Mouse (Mus musculus) right cerebral cortex, postnatal 25 days (tissue): ENCODE results near the gene Serpina3a.
"Not testable (repeated sequence)": the region's sequence is repeated elsewhere in the genome, so short reads cannot be mapped to it uniquely, and the experiment has no call there.

ENCODE experiments used
- DNase-seq: peaks from one replicate; pipeline ENCODE4 v3.0.0; 2022

Serpina3a gene

DNA sequence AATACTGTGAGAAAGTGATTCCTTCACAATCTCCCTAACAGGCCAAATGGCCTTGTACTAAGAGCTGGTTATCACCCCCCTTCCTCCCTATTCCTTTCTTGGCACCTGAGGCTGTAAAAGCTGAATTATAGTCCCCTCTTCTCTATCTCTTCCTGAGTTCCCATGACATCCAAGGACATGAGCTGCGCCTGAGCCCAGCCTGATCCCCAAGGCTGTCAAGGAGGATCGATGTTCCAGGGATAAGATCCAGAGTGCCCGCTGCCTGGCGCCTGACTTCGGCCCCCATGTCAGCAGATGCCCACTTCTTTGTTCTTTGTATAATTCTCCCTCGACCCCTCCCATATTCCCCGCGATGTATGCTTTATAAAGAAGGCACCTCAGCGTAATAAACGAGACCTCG lies at the start of gene Serpina3a:
Serpina3a (plus strand) TSS at position 392 of the 400 bp plus-strand sequence.
- DNase-seq: not testable (repeated sequence)

DNA sequence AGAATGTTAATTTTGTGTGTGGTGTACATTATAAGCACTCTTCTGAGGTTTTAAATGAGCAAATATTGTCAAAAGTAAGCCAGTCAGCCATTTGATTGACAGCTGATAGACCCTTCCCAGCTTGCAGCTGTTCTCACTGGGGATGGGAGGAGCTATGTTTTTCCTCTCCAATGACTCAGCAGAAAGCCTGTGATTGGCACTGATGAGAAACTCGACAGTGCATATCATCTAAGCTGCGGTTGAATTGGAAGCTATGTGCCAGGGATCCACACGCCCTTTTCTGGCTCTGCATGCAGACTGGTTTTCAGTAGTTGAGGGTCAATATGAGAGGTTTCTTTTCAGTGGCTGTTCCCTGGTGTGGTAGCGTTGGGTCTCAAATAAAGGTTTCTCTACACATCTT lies 48.0 kb upstream of the Serpina3a start:
- no peak for DNase-seq

DNA sequence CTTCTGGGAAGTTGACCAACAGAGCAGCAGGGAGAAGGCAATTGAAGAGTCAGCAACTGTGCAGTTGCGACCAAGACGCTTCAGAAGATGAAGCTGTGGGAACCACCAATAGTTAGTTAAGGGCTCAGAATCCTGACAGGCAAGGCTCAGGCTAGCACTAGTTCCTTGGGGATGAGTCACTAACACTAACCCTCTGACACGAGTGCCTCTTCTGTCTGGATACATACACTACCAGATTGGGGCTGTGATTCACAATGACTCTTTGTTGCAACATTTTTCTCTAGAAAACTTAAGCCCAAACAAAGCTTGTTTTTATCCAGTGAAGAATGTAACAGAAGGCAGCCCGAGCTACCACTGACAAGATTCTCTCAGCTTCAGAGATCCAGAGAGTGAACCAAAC lies 47.5 kb upstream of the Serpina3a start:
- DNase-seq: no peak

DNA sequence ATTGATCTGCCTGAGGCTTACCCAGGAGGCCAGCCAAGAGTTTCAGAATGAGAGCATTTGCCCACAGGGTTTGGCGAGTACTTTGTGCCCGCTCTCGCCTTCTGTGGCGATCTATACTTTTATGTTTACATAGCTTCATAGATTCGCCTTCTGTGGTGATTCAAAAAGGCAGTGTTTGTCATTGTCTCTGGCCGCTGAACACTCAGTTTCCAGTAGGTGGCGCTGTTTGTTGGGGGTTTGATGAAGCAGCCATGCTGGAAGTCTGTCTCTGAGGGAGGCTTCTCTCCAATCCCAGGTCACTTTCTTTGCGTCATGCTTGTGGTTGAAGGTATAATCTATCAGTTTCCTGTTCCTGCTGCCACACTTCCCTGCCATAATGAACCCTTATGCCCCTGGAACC lies 46.3 kb upstream of the Serpina3a start:
- DNase-seq: no peak

DNA sequence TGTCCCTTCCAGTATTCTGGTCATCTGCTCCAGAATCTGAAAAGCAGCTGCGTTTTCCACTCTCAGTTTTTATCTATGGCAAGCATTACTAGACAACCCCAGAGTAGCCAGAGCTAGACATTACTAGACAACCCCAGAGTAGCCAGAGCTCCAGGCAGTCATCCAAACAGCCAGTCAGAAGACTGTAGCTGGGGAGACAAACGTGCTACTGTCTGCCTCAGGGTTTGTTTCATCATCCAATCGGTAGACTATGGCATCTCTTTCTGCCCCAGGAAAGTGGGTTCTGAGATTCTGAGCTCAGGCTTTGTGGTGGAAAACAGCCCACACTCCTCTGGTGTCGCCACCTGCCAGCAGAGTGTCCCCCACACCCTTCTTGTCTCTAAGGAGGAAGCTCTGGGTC lies 45.0 kb upstream of the Serpina3a start:
- DNase-seq: peak; percentile 47

DNA sequence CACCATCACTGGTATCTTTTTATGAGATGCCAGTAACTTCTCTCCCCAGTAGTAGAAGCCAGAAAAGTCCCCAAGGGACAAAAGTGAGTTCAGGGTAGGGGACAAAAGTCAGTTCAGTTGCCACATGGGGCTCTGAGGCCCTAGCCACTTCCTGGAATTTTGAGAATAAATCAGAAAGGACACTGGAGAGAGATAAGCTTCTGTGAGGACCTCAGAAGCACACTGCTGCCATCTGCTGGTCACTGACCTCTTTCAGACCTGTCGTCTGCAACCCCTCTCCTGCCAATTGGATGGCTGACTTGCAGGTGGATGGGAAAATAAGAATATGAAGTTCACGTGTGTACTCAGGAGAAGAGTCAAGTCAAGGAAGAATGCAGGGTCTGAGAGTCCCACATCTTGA lies 42.9 kb upstream of the Serpina3a start:
- peak; percentile 70 for DNase-seq

DNA sequence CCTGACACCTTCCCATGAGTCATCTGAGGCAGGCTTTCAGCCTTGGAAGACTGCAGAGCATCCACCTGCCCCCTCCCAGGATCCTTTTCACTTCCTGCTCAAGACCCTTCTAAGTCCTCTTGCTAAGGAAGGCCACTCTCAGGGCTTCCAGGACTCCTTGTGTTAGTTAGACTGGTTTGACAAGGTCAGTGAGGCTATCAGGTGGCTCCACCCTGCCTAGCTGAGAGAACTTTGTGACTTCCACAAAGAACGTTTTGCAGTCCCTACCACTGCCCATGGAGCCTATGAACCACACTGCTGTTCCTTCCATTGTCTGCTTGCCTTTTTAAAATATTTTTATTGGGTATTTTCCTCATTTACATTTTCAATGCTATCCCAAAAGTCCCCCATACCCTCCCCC lies 40.8 kb upstream of the Serpina3a start:
- DNase-seq: no peak

DNA sequence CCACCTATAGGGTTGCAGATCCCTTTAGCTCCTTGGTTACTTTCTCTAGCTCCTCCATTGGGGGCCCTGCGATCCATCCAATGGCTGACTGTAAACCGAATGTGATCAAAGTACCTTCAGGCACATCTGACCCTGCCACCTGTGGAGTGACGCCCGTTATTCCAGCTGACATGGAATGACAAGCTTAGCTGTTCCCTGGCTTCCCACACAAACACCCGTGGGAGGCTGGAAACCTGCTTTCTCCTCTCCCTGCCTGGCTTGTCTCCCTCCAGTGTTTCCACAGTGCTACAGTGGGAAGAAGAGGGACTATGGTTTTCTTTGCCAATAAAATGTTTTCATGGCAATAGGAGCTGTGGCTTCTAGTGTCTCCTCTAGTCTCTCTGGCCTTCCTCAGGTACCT lies 40.2 kb upstream of the Serpina3a start:
- DNase-seq: no peak

DNA sequence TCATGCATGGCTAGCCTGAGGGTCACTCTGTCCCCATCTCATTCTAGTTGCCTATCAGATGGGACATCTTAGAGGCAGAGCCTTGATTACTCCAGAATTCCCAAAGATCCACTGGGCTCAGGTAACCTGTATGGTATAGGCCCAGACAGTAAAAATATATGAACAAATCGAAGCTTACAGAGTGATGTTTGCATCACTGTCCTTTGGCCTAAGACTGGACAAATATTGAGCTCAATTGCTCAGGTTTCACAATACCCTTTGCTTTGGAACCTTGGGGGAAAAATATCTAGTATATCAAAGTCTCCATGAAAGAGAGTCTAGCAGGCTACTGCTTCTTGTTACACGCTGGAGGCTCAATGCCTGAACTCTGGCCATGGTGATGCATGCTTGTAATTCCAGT lies 22.4 kb upstream of the Serpina3a start:
- DNase-seq: no peak

DNA sequence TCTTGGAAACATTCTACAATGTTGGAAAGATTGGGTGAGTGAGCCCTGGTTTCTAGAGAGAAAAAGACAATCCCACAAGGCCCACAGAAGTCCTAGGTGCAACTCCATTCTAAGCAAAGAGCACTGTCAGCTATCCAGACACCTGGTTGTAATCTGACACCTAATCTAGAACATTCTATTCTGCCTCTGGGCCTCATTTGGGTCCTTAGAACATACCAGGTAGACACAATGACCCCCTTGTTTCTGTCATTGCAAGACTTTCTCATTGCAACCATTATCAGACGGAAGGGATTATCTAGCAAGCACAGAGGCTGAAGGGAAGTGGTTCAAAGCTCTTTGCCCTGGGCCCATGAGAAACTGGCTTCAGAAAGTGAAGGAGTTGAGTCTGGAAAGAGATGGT lies 21.2 kb upstream of the Serpina3a start:
- no peak for DNase-seq

DNA sequence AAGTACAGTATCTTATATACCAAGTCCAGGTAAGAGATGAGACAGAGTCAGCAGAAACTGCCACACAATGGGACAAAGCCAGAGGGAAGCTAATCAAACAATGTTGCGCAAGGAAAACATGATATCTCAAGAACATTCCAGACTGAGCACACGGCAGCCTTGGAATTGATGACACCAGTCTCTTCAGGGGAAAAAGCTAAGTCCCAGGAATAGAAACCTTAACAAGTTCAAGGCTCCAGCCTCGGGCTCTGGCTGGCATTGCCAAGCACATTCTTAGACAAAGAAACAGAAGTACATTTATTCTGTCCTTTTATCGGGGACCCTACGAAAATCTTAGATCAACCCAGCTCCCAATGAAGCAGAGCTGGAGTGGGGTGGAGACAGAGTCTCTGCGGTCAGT lies 11.8 kb upstream of the Serpina3a start, which contains the start of gene Serpina5:
Serpina5 (plus strand) TSS at position 346 of the 400 bp plus-strand sequence.
- no peak for DNase-seq

DNA sequence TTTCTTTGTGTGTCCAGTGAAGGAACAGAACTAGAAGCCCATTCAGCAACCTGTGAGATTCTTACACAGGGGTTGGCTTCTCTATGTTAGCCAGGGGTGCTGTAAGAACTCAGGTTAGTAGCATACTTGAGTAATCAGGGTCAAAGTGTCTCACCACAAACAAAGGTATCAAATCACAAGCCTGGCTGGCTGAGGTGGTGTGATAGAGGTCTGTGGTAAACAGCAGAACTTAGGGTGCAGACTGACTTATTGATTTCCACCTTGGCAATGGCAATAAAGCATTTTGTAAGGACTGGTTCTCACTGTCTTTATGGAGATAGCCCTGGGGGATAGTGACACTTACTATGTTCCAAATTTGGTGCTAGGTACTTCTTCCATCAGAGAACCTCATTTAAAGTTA lies 6.7 kb upstream of the Serpina3a start:
- no peak for DNase-seq

DNA sequence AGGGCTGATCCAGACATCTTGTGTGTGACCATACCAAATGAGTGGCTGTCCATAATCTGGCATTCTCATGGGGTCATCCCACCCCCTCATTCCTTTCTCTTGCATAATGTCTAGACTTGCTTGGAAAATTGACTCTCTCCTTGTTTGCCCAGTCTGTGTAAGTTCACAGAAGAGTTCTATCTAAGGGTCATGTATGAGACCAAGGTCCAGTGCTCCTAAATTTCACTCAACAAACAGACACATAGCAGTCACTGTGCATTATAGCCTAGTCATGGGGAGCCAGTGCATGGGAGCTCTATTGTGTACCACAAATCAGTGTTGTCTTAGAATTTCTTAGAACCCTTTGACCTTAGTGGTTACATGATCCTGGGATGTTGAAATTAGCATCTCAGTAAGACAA lies 5.6 kb upstream of the Serpina3a start:
- no peak for DNase-seq

DNA sequence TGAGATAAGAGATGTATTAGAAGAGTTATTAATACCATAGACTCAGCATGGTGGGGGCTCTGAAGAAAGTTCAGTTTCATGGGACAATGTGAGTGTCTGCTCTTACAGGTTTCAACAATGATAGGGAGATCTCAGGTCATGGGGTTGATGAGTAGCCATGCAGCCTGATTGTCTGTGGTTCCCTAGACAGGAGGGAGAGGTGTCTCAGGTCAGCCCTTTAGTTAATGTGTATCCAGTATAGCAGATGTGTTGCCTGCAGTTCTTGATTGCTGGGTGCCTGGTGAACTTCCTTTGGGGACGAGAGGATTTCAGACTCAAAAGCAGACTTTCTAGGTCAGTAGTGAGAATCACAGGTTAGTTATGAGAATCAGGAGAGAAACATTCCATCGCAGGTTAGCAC lies 4.0 kb upstream of the Serpina3a start:
- no peak for DNase-seq

DNA sequence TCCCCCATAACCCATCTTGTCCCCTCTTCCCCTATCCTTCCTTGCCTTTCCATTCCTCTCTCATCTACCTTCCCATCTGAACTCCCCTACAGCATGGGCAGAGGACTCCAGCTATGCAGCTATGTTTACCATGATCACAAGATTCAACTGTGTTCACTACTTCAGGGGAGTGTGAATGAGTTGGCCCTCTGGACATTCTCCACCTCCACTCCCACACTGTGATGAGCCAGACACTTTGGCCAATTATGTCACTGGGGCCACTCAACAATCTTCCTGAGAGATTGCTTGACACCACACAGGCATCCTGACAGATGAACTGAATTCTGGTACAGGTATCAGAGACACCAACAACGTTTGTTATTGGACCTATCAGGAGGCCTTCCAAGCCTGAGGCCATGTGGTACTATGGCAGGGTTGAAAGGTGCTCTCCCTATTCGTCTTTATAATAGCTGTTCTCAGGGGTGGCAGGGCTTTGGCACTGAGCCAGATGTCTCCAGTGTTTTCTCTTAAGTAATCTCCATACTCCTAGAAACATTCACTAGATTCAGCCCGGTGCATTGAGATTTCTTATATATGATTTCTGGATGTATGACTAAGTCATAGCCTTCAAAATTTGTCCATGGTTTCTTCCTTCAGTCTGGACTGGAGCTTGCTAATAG lies 2.5 kb downstream of the Serpina3a start:
- no peak for DNase-seq

DNA sequence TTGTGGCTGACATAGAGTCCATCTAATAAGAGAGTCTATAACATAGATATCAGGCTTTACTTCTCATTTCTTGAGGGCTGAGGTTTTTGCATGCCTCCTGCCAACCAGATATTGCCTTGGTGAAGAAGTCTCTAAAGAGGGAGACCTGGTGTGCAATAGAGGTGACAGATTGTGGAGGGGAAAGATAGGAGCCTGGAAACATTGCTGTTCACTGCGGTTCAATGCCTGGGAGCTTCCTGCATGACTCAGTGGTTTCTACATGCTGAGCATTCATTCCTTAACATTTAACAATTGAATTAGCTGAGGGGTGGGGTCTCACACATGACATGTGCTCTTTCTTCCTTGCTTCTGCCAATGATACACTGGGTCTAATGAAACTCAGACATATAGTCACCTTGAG lies 10.6 kb downstream of the Serpina3a start:
- DNase-seq: no peak

DNA sequence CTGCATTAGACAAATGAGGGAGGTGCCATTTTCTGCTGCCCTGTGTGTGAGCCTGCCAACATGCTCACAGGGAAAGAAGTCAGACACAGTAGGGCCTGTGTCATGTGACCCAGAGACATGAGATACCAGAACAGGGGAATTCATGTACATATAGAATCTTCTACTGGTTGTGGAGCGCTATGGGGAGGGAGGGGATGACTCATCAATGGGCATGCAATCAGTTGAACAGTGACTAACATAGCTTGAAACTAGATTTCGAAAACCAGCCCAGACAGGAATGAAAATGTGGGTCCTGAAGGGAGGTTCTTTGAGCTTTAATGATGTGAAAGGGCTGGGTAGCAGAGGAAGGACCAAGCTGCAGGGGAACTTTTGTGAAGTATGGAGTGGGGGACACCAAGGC lies 11.5 kb downstream of the Serpina3a start:
- DNase-seq: no peak

DNA sequence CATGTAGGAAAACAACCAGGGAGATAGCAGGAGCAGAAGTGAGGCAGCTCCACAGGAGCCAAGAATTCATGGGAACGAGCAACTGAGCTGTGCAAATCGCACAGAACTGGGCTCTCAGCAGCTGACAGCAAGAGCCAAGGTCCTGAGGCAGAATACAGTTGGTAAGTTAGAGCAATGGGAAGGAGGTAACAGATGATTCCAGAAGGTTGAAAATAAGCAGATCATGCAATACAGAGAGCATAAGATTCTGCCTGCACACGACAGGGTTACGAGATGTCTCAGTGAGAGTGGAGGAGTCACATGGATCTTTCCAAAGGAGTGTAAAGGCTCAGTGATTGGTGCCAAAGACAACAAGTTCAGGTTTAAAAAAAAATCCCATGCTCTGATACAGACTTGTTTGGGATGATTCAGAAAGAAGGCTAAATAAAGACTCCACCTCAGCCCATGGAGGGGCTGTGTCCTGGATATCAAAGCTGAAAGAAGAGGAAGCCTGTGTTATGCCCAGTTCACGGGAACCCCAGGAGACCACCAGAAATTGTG lies 12.6 kb downstream of the Serpina3a start:
- no peak for DNase-seq

DNA sequence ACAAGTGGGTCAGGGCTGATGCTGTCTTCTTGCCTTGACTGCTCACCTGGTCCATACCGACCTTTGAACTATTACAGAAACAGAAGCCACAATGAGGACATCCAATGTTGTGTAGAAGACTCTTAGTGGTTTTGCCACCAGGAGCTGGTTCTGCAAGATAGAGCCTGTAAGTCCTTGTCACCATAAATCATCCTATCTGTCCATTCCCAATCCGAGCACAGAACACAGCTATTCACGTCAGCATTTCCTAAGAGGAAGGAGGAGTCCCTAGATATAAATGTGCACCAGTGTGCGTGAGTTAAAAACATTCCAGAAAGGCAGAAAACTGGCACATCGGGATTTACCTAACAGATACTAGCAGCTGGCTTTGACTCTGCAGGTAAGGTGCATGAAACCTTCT lies 15.2 kb downstream of the Serpina3a start, which contains the start of gene Serpina3b:
Serpina3b (plus strand) TSS at position 301 of the 400 bp plus-strand sequence.
- DNase-seq: no peak

DNA sequence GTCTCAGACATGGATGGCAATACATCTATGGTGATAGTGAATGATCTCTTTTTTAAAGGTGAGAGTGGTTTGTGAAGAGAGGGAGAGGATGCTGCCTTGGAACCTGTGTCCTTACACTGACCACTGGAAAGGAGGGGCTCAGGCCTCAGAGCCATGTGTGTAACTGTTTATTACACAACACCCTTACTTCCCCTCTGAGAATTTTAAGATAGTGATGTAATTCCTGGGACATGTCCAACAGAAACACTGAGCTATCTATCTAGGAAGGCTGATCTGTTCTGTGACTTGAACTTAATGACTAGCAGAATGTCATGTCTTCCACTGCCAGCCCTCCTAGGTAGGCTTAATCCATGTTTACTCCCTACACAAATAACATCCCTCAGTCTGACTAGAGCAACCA lies 18.5 kb downstream of the Serpina3a start:
- DNase-seq: no peak

DNA sequence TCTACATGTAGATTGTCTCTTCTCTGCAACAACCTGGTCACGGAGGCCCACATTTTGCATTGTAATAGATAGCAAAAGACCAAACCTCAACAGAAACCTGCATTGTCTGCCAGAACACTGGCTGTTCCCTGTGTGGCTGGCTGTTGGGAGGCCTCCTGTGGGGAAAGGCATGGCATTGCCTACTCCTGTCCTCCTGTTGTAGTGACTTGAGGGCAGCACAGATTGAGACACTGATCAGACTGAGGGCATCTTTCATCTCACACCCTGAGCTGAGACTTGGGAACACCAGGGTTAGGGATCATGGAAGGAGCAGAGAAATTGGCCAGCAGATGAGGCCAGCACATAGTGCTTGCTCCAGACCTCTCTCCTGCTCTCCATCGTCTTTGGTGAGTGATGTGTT lies 25.7 kb downstream of the Serpina3a start:
- no peak for DNase-seq

DNA sequence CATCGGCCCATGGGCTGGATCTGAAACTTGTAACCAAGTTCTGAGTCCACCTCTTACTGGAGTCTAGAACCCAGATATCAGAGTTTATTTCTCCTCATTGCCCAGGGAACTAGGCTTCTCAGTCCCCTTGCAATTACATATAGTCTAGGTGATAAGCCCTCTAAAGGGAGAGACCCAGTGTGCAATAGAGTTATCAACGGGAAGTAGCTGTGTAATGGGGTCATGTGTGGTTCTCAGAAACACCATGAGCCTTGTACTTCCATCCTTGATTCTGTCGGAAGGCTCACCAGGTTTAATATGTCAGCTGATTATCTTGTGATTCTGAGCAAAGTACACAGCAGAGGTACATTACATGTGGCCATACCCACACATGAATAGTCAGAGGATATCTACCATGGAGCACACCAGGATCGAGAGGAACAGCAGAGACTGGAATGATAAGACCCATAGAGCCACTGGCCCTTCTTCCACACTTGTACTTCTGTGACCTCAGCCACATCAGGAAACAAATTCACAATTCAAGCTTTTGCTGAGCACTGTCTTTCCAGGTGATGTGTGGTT lies 28.1 kb downstream of the Serpina3a start:
- DNase-seq: no peak

DNA sequence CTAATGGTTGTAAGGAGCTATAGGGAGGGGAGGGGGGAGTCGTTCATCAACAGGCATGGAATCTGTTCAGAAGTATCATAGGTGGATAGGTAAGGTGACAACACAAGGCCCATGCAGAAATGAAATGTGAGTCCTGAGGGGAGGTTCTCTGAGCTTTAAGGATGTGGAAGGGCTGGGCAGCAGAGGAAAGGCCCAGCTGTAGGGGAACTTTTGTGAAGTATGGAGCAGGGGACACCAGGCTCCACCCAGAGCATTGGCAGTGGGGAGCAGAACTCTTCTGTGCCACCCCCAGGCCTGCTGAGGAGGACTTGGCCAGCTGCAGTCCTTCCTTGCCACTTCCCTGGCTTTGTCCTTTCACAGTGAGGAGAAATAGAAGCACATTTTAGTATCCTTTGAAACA lies 29.0 kb downstream of the Serpina3a start:
- no peak for DNase-seq

DNA sequence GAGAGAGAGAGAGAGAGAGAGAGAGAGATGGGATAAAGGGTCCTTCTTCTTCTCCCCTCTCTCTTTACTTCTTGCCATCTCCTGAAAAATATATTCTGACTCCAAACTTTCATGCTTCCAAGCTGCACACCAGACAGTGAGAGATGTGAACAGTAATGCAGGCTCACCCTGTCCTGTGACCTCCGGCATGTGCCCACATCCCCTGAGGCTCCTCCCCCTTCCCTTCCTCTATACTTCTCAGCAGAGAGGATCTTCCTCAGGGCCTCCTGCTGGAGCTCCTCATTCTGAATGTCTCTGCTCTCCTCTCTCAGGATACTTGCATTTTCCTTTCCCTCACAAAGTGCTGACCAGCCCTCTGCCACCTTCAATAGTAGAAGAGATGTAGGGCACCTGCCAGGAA lies 29.9 kb downstream of the Serpina3a start:
- DNase-seq: no peak

DNA sequence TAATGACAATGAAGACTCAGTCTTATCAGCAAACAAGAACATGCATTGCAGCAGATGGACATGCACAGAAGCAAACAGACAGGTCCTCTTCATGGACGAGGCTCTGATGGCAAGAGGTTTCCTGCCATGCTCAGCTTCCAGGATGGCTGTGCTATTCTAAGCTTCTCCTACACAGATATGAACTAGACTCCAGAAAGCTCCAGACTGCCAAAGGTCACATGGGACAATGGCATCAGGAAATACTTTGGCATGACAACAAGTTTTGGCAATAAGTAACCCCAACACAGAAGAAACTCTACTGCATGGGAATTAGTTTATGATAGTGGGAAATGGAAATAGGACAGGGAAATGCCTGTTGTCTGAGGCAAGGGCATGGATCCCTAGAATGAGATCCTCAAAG lies 30.8 kb downstream of the Serpina3a start:
- no peak for DNase-seq
